29 mouse cellular contexts compared by ENCODE assay signal in genomic region chr4:46186466-46186865, GRCm38 (mm10). TPM values are rescaled to one million over a fixed set of nuclear protein-coding genes. Genes with fewer than 3 reads are reported as not detected.
A peak's percentile ranks its signal among the peaks of the same experiment; 100 is the strongest.
DNase-seq lines count a peak whose midpoint lies in the region; ATAC-seq and TF ChIP-seq lines count a peak whose summit lies in the region.
"Had no signal": no experiment of that assay in that cellular context is flagged by ENCODE, and none has a peak within 500 bp of the region (broad histone marks: within the 10 kb centered on the region; RNA-seq: fewer than 3 reads in every experiment).

No protein-coding gene starts in this region.

- no peak overlapping the region for H3K27ac ChIP-seq in liver, postnatal 0 days (ENCODE audit: low read depth)
- no peak overlapping the region for H3K27ac ChIP-seq in liver, embryonic 12.5 days
- H3K27ac ChIP-seq in ES-Bruce4 (ENCODE audit: insufficient read depth, low read length), result peak overlapping the region; percentile 75
- H3K27ac ChIP-seq in hindbrain, embryonic 14.5 days, result no peak overlapping the region
- H3K27ac ChIP-seq: gastrocnemius, adult 2 months; hindbrain, embryonic 10.5 days; limb, embryonic 10.5 days; limb, embryonic 15.5 days; macrophage; midbrain, embryonic 10.5 days had no signal

- WGBS in liver, postnatal 0 days (ENCODE audit: insufficient replicate concordance), result 71% methylated on average over 3 of the region's 3 CpGs
- WGBS in liver, embryonic 12.5 days (ENCODE audit: insufficient replicate concordance), result 67% methylated on average over 3 of the region's 3 CpGs
- WGBS in hindbrain, embryonic 14.5 days, result 90% methylated on average over 3 of the region's 3 CpGs

- H3K36me3 ChIP-seq in liver, postnatal 0 days (replicated peaks; ENCODE audit: insufficient read depth, low read length), result peaks cover 56% of the 10 kb centered on the region
- H3K36me3 ChIP-seq in liver, embryonic 12.5 days, result peaks cover 84% of the 10 kb centered on the region
- H3K36me3 ChIP-seq in ES-Bruce4 (ENCODE audit: control insufficient read depth, insufficient read depth, low read length, poor library complexity, severe bottlenecking), result peaks cover 10% of the 10 kb centered on the region
- peaks cover 83% of the 10 kb centered on the region for H3K36me3 ChIP-seq in hindbrain, embryonic 14.5 days (replicated peaks; ENCODE audit: control insufficient read depth, insufficient read depth)

- no peaks in the 10 kb centered on the region for H3K27me3 ChIP-seq in liver, postnatal 0 days (ENCODE audit: insufficient read depth, low read length)
- no peaks in the 10 kb centered on the region for H3K27me3 ChIP-seq in liver, embryonic 12.5 days (replicated peaks)
- H3K27me3 ChIP-seq in ES-Bruce4 (ENCODE audit: control insufficient read depth, insufficient read depth, low read length, poor library complexity, severe bottlenecking), result no peaks in the 10 kb centered on the region
- H3K27me3 ChIP-seq in hindbrain, embryonic 14.5 days (ENCODE audit: control insufficient read depth, insufficient read depth, low read length), result no peaks in the 10 kb centered on the region
- H3K27me3 ChIP-seq: limb, embryonic 15.5 days had no signal

- no peaks in the 10 kb centered on the region for H3K9me3 ChIP-seq in liver, postnatal 0 days (ENCODE audit: low read length)
- H3K9me3 ChIP-seq in liver, embryonic 12.5 days (replicated peaks), result no peaks in the 10 kb centered on the region
- no peaks in the 10 kb centered on the region for H3K9me3 ChIP-seq in ES-Bruce4 (replicated peaks; ENCODE audit: control insufficient read depth, insufficient read depth, low read length, poor library complexity, severe bottlenecking)
- no peaks in the 10 kb centered on the region for H3K9me3 ChIP-seq in hindbrain, embryonic 14.5 days (ENCODE audit: control insufficient read depth, low read length)
- H3K9me3 ChIP-seq: hindbrain, embryonic 10.5 days; limb, embryonic 10.5 days; limb, embryonic 15.5 days; midbrain, embryonic 10.5 days had no signal

- no peak overlapping the region for H3K4me3 ChIP-seq in liver, postnatal 0 days (ENCODE audit: low read depth, low read length)
- no peak overlapping the region for H3K4me3 ChIP-seq in liver, embryonic 12.5 days
- H3K4me3 ChIP-seq in ES-Bruce4 (ENCODE audit: low read depth, low read length), result 0 out of 2 replicates have a peak overlapping the region, but pooled peaks have one; percentile 25
- H3K4me3 ChIP-seq in hindbrain, embryonic 14.5 days (replicated peaks; ENCODE audit: low read length), result no peak overlapping the region
- H3K4me3 ChIP-seq: erythroblast, embryonic 14.5 days; gastrocnemius, adult 2 months; hindbrain, embryonic 10.5 days; limb, embryonic 10.5 days; limb, embryonic 15.5 days; midbrain, embryonic 10.5 days had no signal

- TF ChIP-seq POLR2A in ES-Bruce4 (IDR thresholded peaks at IDR 0.05; ENCODE audit: insufficient read depth, low read length), result no peak

- no peak for TF ChIP-seq CTCF in liver, postnatal 0 days (IDR thresholded peaks at IDR 0.05; ENCODE audit: low read depth)
- TF ChIP-seq CTCF in ES-Bruce4 (IDR thresholded peaks at IDR 0.05; ENCODE audit: low read depth, low read length), result no peak

- H3K9ac ChIP-seq in liver, postnatal 0 days (replicated peaks), result no peak overlapping the region
- no peak overlapping the region for H3K9ac ChIP-seq in liver, embryonic 12.5 days
- H3K9ac ChIP-seq in ES-Bruce4 (ENCODE audit: low read depth, poor library complexity, severe bottlenecking), result no peak overlapping the region
- no peak overlapping the region for H3K9ac ChIP-seq in hindbrain, embryonic 14.5 days
- H3K9ac ChIP-seq: limb, embryonic 15.5 days had no signal

- no peak overlapping the region for H3K4me2 ChIP-seq in liver, postnatal 0 days (ENCODE audit: low read depth, low read length)
- H3K4me2 ChIP-seq in liver, embryonic 12.5 days, result no peak overlapping the region
- H3K4me2 ChIP-seq in hindbrain, embryonic 14.5 days (replicated peaks), result no peak overlapping the region
- H3K4me2 ChIP-seq: limb, embryonic 15.5 days had no signal

- no peak for DNase-seq in liver, postnatal 0 days
- DNase-seq in ZHBTc4 (ENCODE audit: low read depth, low spot score), result peak; percentile 76
- DNase-seq in kidney, adult 18-20 months, result no peak
- no peak for DNase-seq in ovary, postnatal 36 days (ENCODE audit: low spot score)
- no peak for DNase-seq in hindbrain, embryonic 14.5 days (ENCODE audit: low spot score)
- DNase-seq: adrenal gland, postnatal 10 days; cerebellum, adult 11-12 months; cerebellum, postnatal 10 days; gastrocnemius, adult 2 months; heart, postnatal 14 days; kidney, adult 2 months; layer of hippocampus, postnatal 36 days; right cerebral cortex, adult 18-20 months; right cerebral cortex, postnatal 4 days; thymus, postnatal 14 days had no signal

- ATAC-seq in liver, postnatal 0 days, result peak; percentile 41; the same call in 1 of the 2 replicates
- no peak for ATAC-seq in liver, embryonic 12.5 days
- peak; percentile 75 for ATAC-seq in megakaryocyte, adult 5-6 weeks (ENCODE audit: poor library complexity, severe bottlenecking)
- no peak for ATAC-seq in hindbrain, embryonic 14.5 days (ENCODE audit: low FRiP score)
- ATAC-seq: activated CD4-positive, CD25-positive, alpha-beta regulatory T cell, adult 4 months; CD4-positive, CD25-positive, alpha-beta regulatory T cell, adult 4 months; forebrain, embryonic 16.5 days; hindbrain, embryonic 16.5 days; midbrain, embryonic 16.5 days had no signal

- no peak for TF ChIP-seq EP300 in liver, postnatal 0 days (IDR thresholded peaks at IDR 0.05; ENCODE audit: low read depth)
- no peak for TF ChIP-seq EP300 in ES-Bruce4 (IDR thresholded peaks at IDR 0.05; ENCODE audit: insufficient read depth, low read depth, low read length)

- no peaks in the 10 kb centered on the region for H3K4me1 ChIP-seq in liver, postnatal 0 days (ENCODE audit: insufficient read depth)
- H3K4me1 ChIP-seq in liver, embryonic 12.5 days, result no peaks in the 10 kb centered on the region
- H3K4me1 ChIP-seq in ES-Bruce4 (ENCODE audit: control insufficient read depth, insufficient read depth, low read length), result peaks cover 2% of the 10 kb centered on the region
- H3K4me1 ChIP-seq in hindbrain, embryonic 14.5 days (replicated peaks; ENCODE audit: control insufficient read depth, insufficient read depth, low read length), result no peaks in the 10 kb centered on the region
- H3K4me1 ChIP-seq: hindbrain, embryonic 10.5 days; limb, embryonic 15.5 days; midbrain, embryonic 10.5 days had no signal

RNA-seq across cellular contexts. Expression of gene Xpa, which starts 9.6 kb away (rescaled TPM):
- 15.3 and 16.2 TPM in 2 replicates for polyA plus RNA-seq in liver, postnatal 0 days (2015; fragmentation: Nextera tagmentation; extraction: Ambion mirVana)
- polyA plus RNA-seq in liver, embryonic 12.5 days (2016; fragmentation: Nextera tagmentation; extraction: Ambion mirVana), result 11.1 and 12.3 TPM in 2 replicates
- 20.1 and 21.3 TPM in 2 replicates for polyA plus RNA-seq in ES-Bruce4 (2011; ENCODE audit: insufficient read depth, insufficient read length, low read depth, missing spikeins)
- 49.3 and 53.8 TPM in 2 replicates for total RNA-seq in megakaryocyte, adult 5-6 weeks (2015)
- total RNA-seq in megakaryocyte, adult 5-6 weeks (2017), result 51.0 and 55.0 TPM in 2 replicates
- polyA plus RNA-seq in hindbrain, embryonic 14.5 days (2014; fragmentation: Nextera tagmentation; extraction: Ambion mirVana), result 24.9 and 29.0 TPM in 2 replicates

RNA-seq across cellular contexts. Expression of gene Tstd2, which starts 48.0 kb away (rescaled TPM):
- polyA plus RNA-seq in liver, postnatal 0 days (2015; fragmentation: Nextera tagmentation; extraction: Ambion mirVana), result 6.6 and 8.3 TPM in 2 replicates
- 23.3 and 23.9 TPM in 2 replicates for polyA plus RNA-seq in liver, embryonic 12.5 days (2016; fragmentation: Nextera tagmentation; extraction: Ambion mirVana)
- polyA plus RNA-seq in ES-Bruce4 (2011; ENCODE audit: insufficient read depth, insufficient read length, low read depth, missing spikeins), result 39.5 and 47.3 TPM in 2 replicates
- total RNA-seq in megakaryocyte, adult 5-6 weeks (2015), result 21.5 and 22.1 TPM in 2 replicates
- 26.3 and 26.5 TPM in 2 replicates for total RNA-seq in megakaryocyte, adult 5-6 weeks (2017)
- polyA plus RNA-seq in hindbrain, embryonic 14.5 days (2014; fragmentation: Nextera tagmentation; extraction: Ambion mirVana), result 17.5 and 21.6 TPM in 2 replicates

RNA-seq across cellular contexts. Expression of gene Ncbp1, which starts 48.1 kb away (rescaled TPM):
- 18.2 and 19.6 TPM in 2 replicates for polyA plus RNA-seq in liver, postnatal 0 days (2015; fragmentation: Nextera tagmentation; extraction: Ambion mirVana)
- polyA plus RNA-seq in liver, embryonic 12.5 days (2016; fragmentation: Nextera tagmentation; extraction: Ambion mirVana), result 66.9 and 68.0 TPM in 2 replicates
- polyA plus RNA-seq in ES-Bruce4 (2011; ENCODE audit: insufficient read depth, insufficient read length, low read depth, missing spikeins), result 99.6 and 101 TPM in 2 replicates
- total RNA-seq in megakaryocyte, adult 5-6 weeks (2015), result 53.8 and 57.3 TPM in 2 replicates
- total RNA-seq in megakaryocyte, adult 5-6 weeks (2017), result 67.1 and 70.0 TPM in 2 replicates
- 75.6 and 84.9 TPM in 2 replicates for polyA plus RNA-seq in hindbrain, embryonic 14.5 days (2014; fragmentation: Nextera tagmentation; extraction: Ambion mirVana)

Comparison
In these comparisons a context has a peak if more than half of its experiments do, and no peak if none do; other contexts are left out.
1. ATAC-seq: peak in liver, postnatal 0 days (single experiment) and megakaryocyte, adult 5-6 weeks (single experiment); none in liver, embryonic 12.5 days (single experiment) and hindbrain, embryonic 14.5 days (single experiment).